Mouse (Mus musculus): ENCODE results near the gene AC109138.7.
A peak's percentile ranks its signal among the peaks of the same experiment; 100 is the strongest.

AC109138.7 gene

DNA sequence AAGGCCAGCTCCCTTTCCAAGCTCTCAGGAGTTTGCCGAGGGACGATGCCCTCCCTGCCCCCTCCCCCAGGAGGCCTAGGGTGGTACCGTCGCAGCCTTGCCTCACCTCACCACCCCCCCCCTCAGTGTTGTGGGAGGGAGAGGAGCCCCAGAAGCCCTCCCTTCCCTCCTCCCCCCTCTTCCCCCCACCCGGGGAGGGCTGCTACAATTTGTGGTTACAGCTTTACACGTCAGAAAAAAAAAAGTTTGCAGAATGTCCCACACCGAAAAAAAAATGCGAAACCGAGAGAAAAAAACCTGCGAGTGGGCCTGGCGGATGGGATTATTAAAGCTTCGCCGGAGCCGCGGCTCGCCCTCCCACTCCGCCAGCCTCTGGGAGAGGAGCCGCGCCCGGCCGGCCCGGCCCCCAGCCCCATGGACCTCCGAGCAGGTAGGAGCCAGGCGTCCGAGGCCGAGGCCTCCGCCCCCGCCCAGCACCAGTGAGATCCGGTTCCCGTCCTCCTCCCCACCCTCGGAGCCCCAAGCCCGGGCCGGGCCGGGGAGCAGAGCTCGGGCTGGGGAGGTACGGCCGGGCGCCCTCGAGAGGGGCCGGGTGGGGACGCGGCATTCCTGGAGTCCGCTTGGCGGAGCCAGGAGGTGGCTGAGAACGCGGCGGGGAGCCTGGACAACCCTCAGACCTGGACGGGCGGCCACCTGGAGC lies at the start of gene AC109138.7, which contains the start of gene Clcf1:
AC109138.7 (plus strand) TSS at position 287 of the 700 bp plus-strand sequence.
Clcf1 (plus strand) TSS at position 168 of the 700 bp plus-strand sequence.
- DNase-seq (ENCODE audit: low spot score) = no peak

DNA sequence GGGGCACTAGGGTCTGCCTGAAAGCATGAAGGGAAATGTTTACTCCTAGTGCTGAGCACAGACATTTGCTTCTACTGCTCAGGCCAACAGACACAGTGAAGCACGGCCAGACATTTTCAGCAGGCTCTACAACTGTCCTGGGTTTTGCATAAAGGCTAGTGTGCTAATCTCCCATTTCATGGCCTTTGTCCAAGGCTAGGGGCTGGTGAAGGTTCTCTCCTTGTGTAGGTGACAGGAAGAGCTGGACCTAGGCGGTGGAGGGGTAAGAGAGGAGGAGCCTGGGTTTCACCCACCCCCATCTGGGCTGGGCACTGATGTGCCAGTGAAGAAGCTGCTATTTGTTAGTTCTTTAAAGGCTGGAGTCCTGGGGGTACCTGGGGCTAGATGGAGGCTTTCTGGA lies 49.4 kb upstream of the AC109138.7 start:
- DNase-seq (ENCODE audit: low spot score) = no peak

DNA sequence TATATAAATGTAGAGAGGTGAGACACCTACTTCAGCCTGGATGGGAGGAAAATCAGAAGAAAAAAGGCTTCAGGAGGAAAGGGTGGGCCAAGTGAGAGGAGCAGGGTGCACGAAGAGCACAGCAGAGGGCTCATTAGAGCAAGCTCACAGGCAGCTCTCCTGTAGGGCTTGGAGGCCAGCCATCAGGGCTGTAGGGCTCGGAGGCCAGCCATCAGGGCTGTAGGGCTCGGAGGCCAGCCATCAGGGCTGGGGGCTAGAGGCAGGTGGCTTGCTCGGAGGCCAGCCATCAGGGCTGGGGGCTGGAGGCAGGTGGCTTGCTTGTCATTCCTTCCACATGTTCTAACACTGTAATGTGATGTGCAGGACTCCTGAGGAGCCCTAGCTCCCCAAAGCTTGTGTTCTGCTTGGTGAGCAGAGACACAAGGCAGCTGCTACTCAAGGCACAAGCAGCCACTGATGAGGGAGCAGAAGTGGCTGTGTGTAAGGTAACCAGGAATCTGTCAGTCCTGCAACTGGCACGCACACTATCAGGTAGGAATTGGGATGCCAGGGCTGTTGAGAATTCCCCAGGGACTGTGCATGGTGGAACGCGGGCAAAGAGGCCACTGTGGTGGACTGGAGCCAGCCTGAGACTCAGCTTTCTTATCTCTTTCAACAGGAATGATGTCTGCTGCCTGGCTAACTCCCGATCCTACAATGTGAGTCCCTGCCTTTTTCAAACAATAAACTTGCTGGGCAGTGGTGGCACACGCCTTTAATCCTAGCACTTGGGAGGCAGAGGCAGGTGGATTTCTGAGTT lies 47.3 kb upstream of the AC109138.7 start:
- no peak for DNase-seq (ENCODE audit: low spot score)

DNA sequence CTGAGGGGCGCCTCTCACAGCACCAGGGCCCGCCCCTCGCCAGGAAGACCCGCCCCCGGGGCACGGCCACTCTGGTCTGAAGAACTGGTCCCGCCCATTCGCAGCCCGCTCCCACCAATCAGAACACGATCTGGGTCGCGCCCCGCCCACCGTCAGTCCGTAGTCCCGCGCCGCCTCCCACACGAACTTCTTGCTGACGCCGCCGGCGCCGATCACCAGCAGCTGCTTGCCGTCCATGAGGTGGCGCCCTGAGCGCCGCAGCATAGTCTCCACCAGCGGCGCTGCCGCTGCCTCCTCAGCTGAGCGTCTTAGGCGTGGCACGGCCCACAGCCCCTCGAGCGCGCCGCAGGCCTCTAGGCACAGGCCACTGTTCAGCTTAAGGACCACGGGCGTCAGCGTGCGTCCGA lies 44.8 kb upstream of the AC109138.7 start:
- DNase-seq (ENCODE audit: low spot score) = peak; percentile 99

DNA sequence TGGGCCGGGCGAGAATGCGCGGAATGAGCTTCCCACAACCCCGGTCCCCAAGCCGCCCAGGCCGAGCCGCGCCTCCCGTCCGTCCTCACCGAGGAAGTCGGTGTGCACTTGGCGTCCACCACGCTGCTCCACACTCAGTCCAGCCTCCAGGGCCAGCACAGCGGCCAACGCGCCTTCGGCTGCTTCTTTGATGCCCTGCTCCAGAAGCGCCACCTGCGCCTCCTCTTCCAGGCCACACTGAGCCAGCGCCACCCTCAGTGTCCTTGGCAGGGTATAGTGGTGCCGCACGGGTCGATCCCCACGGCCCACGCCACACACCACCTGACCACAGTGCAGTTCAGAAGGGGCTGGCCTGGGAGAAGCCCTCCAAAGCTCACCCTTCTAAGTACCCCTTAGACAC lies 44.3 kb upstream of the AC109138.7 start:
- no peak for DNase-seq (ENCODE audit: low spot score)

DNA sequence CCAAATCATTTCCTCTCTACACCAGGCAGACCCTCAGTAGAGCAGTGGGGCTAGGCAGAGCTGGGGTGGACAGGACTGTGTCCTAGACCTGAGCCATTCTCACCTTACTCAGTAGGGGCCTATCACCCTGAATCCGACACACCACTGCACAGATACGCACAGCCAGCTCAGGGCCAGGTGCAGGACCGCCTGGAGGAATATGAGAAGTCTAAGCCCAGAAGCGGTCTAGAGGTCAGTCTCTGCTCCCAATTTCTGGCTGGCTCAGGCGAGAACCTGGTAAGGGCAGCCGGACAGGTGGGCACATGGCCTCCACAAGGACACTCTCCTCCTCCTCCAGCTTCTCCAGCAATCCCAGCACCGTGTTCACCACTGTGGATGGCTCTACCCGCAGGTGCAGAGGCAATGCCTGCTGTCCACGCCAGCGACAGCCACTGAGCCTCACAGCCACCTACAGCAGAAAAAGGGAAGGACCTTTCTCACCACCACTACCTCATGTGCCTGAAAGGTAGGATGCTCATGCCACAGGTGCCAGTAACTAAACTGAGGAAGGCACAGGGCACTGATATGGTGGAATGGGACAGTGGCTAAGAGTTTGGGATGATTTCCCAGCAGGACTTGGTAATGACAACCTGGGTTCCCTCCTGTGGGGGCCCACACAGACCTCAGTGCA lies 43.3 kb upstream of the AC109138.7 start:
- DNase-seq (ENCODE audit: low spot score) = no peak

DNA sequence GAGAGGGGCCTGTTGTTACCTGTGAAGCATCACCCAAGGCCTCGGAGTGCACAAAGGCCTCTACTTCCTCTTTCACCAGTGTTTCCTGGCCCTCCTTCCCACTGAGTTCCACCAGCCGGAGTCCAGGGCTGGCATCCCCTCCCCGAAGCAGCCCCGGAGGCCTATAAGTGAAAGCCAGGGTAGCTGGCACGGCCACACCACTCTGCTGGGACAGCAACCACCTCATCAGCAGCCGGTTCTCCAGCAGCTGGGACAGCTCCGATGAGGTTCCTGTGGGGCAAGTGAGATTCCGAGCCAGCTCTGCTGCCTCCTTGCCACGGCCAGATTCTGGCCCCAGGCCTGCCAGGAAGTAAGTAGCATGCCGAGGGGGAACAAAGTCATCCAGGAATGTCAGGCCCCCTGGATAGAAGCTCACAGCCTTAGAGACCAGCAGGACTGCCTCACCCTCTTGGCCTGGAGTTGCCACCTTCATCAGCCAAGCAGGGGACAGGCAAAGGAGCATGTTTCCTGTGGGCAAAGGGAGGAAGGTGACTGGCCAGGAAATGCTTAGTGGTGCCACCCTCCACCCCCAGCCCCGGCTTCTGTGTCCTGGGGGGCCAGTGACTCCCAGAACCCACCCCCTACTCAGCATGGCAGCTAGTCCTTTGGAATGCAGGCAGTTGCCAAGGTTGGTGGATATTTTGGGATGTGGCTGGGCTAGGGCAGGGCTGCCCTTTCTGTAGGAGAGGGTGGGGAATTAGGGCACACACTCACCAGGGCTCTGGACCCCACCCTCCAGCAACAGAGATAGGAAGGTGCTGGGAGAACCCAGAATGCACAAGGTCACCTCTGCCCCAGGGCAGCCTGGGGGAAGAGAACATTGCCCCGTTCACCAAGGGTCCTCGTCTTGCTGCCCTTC lies 42.5 kb upstream of the AC109138.7 start:
- no peak for DNase-seq (ENCODE audit: low spot score)

DNA sequence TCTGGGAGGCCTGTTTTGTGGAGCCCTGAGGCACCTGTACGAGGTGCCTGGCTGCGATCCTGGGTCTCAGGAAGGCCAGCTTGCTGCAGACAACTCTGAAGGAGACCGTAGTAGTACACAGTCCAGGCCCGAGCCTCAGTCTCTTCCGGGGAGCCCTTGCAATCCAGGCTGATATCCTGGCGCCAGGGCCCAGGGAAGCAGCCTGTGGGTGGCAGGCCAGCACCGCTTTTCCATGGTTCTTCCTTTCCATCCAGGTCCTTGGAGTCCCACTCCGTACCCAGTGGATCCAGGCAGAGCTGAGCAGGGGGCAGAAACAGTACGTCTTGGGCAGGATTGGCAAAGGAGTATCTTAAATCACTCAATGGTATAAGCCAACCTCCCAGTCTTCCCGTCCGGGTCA lies 41.2 kb upstream of the AC109138.7 start:
- no peak for DNase-seq (ENCODE audit: low spot score)

DNA sequence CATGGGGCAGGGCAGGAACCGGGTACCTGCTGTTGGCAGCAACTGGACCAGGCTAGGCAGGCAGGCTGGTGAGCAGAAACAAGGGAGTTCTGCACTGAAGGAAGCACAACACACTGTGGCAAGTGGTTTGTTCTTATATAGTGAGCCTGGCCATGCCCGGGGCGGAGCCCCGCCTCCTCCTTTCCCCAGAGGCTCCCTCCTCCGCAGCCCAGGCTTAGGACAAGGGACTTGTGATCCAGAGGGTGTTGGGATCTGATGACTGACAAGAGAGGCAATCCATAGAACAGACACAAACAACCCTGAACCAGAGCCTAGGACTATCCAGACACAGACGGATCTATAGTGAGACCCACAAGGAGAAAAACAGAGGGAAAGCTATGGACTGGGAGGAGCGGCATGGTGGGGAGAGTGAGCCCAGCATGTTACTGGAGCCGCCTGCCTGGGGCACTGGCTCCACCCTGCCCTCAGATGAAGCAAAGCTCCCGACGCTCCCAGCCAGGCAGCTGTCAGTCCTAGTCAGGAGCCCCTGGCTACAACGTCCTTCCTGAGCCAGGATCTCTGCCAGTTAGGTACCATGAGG lies 38.7 kb upstream of the AC109138.7 start, which contains the start of gene Carns1:
Carns1 (minus strand) TSS at position 112 of the 580 bp plus-strand sequence.
- DNase-seq (ENCODE audit: low spot score) = no peak

DNA sequence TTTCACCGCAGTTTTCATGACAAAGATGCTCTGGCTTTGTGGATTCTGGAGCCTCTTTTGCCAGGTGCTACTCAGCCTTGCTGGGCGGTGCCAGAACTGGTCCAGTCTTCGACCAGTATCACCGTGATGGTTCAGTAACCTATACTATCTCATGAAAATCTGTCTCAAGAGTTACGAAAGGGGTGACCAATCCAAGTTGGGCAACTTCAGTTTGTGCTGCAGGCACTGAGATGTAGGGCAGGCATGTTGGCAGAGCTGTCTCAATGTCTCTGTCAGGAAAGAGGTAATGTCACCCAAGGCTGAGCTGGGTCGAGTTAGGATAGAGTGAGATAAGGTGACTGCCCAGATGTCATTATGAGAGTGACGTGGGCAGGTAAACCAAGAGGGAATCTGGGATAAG lies 33.7 kb upstream of the AC109138.7 start:
- no peak for DNase-seq (ENCODE audit: low spot score)

DNA sequence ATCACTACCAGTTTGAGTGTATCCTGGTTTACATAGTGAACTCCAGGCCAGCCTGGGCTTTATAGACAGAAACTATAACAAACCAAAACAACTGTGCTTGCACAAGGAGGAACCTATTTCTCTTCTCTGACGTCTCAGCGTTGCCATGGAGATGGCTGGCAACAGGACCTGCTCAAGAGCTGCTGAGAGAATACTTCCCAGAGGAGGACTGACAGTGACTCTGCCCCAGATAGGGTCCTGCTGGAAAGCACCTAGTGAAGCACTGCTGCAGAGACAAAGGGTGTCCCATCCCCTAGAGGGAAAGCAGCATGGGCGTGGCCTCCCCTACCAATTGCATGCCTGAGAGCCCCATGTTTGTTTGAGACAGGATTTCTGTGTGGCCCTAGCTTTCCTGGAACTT lies 32.3 kb upstream of the AC109138.7 start:
- DNase-seq (ENCODE audit: low spot score) = no peak

DNA sequence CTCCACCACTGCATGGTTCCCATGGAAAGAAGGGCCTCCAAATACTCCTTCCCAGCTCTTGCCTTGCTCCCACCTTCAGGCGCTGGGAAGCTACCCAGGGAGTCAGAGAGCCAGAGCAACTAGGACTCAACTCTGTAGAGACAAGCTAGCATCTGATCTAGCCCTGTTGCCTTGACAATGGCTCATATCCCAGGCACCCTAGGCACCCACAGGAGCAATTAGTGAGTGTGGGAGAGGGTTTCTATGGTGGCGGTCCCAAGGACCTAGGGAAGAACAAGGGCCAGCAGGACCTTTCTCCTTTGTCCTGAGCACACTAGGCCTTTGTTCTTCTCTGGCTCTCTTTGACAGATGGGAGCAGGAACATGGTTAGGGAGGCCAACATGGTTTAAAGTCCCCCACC lies 30.5 kb upstream of the AC109138.7 start:
- no peak for DNase-seq (ENCODE audit: low spot score)

DNA sequence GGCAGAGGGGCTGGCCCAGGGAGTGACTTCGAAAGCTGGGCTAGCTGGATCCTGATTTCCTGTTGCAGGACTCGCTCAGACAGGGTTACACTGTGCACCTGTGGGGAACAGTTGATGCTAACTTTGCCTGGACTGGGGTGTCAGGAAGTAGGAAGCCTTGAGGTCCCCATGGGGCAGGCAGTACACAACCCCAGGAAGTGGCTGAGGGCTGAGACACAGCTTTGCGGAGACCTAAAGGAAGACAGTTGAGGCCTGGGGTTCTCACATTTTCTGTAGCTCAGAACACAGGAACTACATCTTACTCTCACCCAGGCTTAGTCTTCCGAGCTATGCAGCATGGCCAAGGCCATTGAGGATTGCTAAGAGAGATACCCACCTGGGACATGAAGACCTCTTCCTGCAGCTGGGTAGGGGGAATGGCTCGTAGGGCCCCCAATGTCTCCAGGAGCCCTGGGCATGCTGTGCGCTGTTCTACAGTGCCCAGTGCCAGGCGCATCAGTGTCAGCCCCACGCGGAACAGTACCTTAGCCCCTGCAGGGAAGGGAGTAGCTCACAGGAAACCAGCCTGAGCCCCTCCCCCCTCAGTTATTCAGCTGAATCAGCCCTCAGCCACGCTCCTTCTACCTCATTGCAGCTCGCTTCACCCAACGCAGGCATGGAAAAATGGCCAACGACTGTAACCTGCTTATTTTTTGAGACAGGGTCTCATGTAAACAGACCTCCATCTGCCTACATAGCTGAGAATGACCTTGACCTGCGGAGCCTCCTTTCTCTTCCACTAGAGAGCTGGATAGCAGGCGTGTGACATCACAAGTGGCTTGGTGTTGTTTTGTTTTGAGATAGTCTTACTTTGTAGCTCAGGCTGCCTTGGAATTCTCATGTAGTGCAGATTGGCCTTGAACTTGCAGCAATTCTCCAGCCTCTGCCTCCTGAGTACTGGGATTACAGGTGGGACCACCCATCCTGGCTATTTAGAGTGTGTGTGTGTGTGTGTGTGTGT lies 28.9 kb upstream of the AC109138.7 start:
- DNase-seq (ENCODE audit: low spot score) = no peak

DNA sequence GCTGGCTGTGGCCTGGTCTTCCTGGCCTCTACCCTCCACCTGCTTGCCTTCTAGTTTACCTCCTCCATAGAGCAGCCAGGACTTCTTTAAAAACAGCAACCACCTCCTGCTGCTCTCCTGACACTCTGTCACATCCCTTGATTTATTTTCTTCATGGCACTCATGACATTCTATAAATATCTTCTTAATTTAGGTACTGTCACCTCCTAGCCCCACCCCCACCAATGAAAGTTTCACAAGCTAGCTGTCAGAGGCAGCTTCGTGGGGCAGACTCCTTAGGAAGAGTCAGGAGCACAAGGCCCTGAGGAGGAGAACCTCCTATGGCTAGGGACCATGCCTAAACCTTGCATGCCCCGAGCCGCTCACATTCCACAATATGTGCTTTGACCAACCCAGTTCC lies 26.9 kb upstream of the AC109138.7 start:
- DNase-seq (ENCODE audit: low spot score) = no peak

DNA sequence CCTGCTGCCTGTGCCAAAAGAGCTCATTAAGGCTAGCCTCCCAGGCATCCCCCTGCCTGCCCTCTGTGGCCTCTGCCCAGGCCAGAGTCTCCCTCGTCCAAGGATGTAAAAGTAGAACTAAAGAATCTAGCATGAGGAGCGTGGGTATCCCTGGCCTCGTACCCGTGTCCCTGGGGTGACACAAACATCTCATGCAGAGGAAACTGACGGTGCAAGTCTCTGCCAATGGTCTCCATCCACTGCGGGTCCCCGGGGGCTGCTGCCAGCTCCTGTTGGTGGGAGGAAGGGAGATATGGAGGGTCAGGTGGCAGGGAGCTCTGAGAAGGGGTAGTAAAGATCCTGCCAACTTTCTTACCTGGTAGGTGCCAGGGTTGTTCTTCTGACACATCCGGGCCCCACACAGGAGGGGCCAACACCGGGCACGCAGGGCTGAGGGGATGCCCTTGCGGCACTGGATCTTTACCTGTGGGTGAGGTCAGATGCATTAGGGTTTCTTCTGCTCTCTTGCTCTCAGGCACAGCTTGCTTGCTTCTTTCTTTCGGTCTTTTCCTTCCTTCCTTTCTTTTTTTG lies 25.0 kb upstream of the AC109138.7 start:
- no peak for DNase-seq (ENCODE audit: low spot score)

DNA sequence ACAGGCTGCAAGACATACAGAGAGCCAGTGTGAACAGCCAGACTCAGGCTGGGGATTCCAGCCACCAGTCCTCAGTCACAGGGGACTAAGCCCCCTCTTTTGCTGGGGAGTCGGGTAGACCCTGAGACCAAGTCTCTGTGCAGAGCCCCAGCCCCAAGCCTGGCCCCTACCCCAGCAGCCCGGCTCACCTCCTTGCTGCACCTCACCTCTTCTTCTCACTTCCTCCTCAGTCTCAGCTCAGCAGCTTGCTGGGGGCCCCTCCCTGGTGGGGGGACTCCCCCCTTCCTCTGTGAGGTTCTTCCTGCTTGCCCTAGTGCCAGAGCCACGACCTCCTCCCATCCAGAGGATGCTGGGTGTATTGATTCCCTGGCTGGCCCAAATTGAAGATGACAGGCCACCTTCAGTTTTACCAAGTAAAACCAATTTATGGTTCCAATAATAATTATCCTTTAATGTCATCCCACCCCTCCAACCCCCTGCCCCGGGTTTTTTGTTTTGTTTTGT lies 23.3 kb upstream of the AC109138.7 start, which contains the start of gene Tbc1d10c:
Tbc1d10c (minus strand) TSS at position 454 of the 504 bp plus-strand sequence.
- no peak for DNase-seq (ENCODE audit: low spot score)

DNA sequence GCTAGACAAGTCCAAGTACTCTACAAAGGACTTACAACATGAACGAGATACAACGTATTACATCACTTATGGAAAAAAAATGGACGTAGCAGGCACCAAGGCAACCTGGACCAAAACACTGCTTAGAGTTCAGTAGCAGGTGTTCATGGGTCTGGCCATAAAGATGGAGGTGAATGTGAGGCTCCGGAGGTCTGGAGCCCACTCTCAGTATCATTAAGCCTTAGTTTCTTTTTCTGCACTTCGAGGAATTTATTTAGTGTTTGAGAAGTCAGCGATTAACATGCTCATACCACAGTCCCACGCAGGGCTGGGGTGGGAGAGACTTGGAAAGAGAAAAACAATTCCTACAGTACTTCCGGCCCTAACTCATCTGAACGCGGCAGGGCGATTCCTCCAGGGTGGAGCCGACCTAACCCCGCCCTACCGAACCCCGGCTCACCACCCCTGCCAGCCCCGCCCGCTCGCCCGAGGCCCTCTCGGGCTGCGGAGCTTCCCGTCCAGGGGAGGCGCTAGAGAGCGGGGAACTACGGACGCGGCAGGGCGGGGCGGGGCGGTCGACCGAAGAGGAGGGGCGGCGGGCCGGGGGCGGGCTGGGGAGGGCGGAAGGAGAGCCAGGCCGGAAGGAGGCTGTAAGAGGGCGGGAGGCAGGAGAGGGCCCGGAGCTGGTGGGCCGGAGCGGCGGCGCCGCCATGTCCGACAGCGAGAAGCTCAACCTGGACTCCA lies 22.5 kb upstream of the AC109138.7 start, which contains the start of gene Ppp1ca:
Ppp1ca (plus strand) TSS at position 538 of the 723 bp plus-strand sequence.
- DNase-seq (ENCODE audit: low spot score) = peak; percentile 85

DNA sequence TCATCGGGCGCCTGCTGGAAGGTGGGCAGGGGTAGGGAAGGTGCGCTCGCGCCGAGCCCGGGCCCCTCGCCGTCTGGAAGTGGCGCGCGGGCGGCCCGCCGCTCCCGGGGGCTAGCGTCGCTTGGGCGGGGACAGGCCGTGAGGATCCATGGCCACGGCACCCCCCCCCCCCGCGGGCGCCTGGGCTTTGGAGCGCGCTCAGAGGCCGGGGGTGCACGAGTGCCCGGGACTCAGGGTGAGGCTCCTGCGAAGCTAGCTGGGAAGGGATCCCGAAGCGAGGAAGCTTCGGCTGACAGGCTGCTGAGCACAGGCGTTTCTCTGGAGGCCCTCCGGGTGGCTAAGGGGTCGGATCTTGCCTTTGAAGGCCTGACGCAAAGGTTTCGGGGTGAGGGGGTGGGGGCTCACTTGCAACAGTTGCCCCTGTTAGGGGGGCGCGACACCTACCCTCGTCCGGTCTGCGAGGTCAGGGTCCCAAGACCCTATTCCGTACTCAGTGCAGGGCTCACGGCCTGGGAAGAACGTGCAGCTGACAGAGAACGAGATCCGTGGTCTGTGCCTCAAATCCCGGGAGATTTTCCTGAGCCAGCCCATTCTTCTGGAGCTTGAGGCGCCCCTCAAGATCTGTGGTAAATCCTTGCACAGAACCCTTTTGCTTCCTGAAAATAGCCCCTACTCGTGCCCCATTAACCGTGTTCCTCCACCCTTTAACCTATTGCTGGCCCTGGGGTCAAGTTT lies 21.7 kb upstream of the AC109138.7 start:
- DNase-seq (ENCODE audit: low spot score) = no peak

Measured in left cerebral cortex, adult 11 months (tissue).